Mouse (Mus musculus): ENCODE data around the gene Sbk3.

DNA sequence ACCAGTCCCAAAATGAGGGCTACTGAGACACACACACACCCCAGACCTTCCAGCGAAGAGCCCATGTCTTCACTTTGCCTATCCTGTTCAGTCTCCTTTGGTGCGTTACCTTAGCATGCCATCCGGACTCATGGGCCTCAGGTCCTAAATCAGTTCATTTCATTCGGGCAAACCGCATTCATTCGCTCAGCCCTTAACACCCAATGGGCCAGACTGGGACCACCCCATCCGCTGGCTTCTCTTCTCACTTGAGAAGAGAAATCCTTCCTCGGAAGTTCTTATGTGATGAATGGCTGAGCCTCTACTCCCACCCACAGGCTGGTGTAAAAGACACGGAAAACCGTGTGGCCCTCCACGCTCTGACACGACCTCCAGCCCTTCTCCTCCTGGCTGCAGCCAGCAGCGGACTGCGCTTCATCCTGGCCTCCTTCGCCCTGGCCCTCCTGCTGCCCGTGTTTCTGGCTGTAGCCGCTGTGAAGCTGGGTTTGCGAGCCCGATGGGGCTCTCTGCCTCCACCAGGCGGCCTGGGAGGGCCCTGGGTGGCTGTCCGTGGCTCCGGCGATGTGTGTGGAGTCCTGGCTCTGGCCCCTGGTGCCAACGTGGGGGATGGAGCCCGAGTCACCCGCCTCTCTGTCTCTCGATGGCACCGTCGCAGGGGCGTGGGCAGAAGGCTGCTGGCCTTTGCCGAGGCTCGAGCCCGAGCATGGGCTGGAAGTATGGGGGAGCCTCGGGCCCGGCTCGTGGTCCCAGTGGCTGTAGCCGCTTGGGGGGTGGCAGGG lies 47.2 kb downstream of the Sbk3 start:
- no peak for TF ChIP-seq CTCF (IDR thresholded peaks at IDR 0.05; ENCODE audit: extremely low read depth, insufficient read length, insufficient replicate concordance, low read depth, low read length)
- TF ChIP-seq POLR2A (IDR thresholded peaks at IDR 0.05; ENCODE audit: low read depth, low read length): no peak

All from small intestine, adult 2 months (tissue).